Mouse (Mus musculus) liver, embryonic 14.5 days (tissue): ENCODE data around the gene A930004D18Rik. TPM values are rescaled to one million over a fixed set of nuclear protein-coding genes. Genes with fewer than 3 reads are reported as not detected.

Source experiments
- ATAC-seq: fragments of 200-750 bp; cut with Nextera tagmentation; 2 replicates; pipeline ENCODE4 v1.8.0; 2017; ENCODE audit warnings: moderate number of reproducible peaks, mild to moderate bottlenecking, moderate library complexity; ENCODE audit not compliant: insufficient read depth
- DNase-seq, 3 experiments: peaks; one replicate each; pipeline ENCODE4 v3.0.0-alpha.2; 2012 to 2013; ENCODE audit warnings: low read depth in 3 of 3, low spot score in 3 of 3
- H3K27ac ChIP-seq: fragments of 300-500 bp; sonication (generic); 2 replicates; pipeline ENCODE4 v1.5.1; 2014; ENCODE audit warnings: moderate library complexity, mild to moderate bottlenecking, control low read depth, inconsistent platforms
- H3K27me3 ChIP-seq: fragments of 300-500 bp; sonication (generic); 2 replicates; pipeline ENCODE4 v1.6.1; 2014; ENCODE audit warnings: mild to moderate bottlenecking, low read length, moderate library complexity; ENCODE audit not compliant: control insufficient read depth, insufficient read depth
- H3K36me3 ChIP-seq: fragments of 300-500 bp; sonication (generic); replicated peaks from 2 replicates; pipeline ENCODE4 v1.6.1; 2014; ENCODE audit warnings: low read depth; ENCODE audit not compliant: control insufficient read depth, insufficient read depth
- H3K4me1 ChIP-seq, 2 experiments: fragments of 200-500 bp in 1 of 2; fragments of 300-500 bp in 1 of 2; sonication (generic) in 1 of 2; replicated peaks; 2 replicates each; pipeline ENCODE4 v1.6.1; 2012 to 2014; ENCODE audit warnings: antibody characterized with exemption in 1 of 2, inconsistent platforms in 1 of 2, low read length in 1 of 2; ENCODE audit not compliant: control insufficient read depth in 2 of 2, insufficient read depth in 2 of 2
- H3K4me2 ChIP-seq: fragments of 300-500 bp; sonication (generic); 2 replicates; pipeline ENCODE4 v1.6.1; 2014; ENCODE audit warnings: low read depth, mild to moderate bottlenecking, control low read depth, moderate library complexity
- H3K4me3 ChIP-seq, 2 experiments: fragments of 200-500 bp in 1 of 2; fragments of 300-500 bp in 1 of 2; sonication (generic) in 1 of 2; 2 replicates each; pipeline ENCODE4 v1.5.1; 2012 to 2014; ENCODE audit warnings: low read depth in 2 of 2, low read length in 2 of 2, mild to moderate bottlenecking in 2 of 2, control low read depth in 1 of 2, inconsistent platforms in 1 of 2, moderate library complexity in 1 of 2; ENCODE audit not compliant: insufficient read depth in 1 of 2
- H3K9ac ChIP-seq: fragments of 300-500 bp; sonication (generic); replicated peaks from 2 replicates; pipeline ENCODE4 v1.6.1; 2014; ENCODE audit warnings: mild to moderate bottlenecking, control low read depth, moderate library complexity
- H3K9me3 ChIP-seq: fragments of 300-500 bp; sonication (generic); 2 replicates; pipeline ENCODE4 v1.6.1; 2016; ENCODE audit warnings: low read length, mixed read lengths; ENCODE audit not compliant: control insufficient read depth
- CTCF ChIP-seq: IDR thresholded peaks from 2 replicates; pipeline ENCODE4 v1.5.1; 2016; ENCODE audit warnings: antibody characterized with exemption, low read depth, control low read depth
- EP300 ChIP-seq: IDR thresholded peaks from 2 replicates; pipeline ENCODE4 v1.6.1; 2016; ENCODE audit warnings: antibody characterized with exemption, low read depth
- WGBS: fragments of 180-500 bp; shearing (Covaris S2); extraction: QIAGEN DNeasy Blood & Tissue Kit; methylation state at CpG from one replicate; pipeline ENCODE4 v1.1.7; 2014; ENCODE audit not compliant: insufficient replicate concordance; 5-methylcytosine and 5-hydroxymethylcytosine counted together
- polyA plus RNA-seq, 2 experiments: library from polyadenylated mRNA; depleted of rRNA in 1 of 2; stranded (reverse) in 1 of 2; unstranded in 1 of 2; fragments of >200 nt; fragmentation: Nextera tagmentation in 1 of 2; extraction: Ambion mirVana in 1 of 2; gene quantifications; 2 replicates each; pipeline versions ENCODE4 v1.2.1 to v1.2.3; 2012 to 2014

Gene A930004D18Rik
- polyA plus RNA-seq, 2 experiments: 0.36 to 0.48 TPM

GRCm38 (mm10) chr2:18019122-18019521 is 18.4 kb downstream of the A930004D18Rik start:
- no peaks in the 10 kb centered on the region for H3K9me3 ChIP-seq
- no peaks in the 10 kb centered on the region for H3K36me3 ChIP-seq
- TF ChIP-seq CTCF (no peak), EP300 (no peak)
- no peaks in the 10 kb centered on the region for H3K4me1 ChIP-seq
- ATAC-seq (no peak), DNase-seq (no peak)
- H3K27ac ChIP-seq: no peak overlapping the region
- no peaks in the 10 kb centered on the region; the same call in none of the 2 replicates for H3K27me3 ChIP-seq
- no peak overlapping the region for H3K4me2 ChIP-seq
- no peak overlapping the region for H3K9ac ChIP-seq
- H3K4me3 ChIP-seq: no peak overlapping the region
- WGBS: 48% methylated on average over 1 of the region's 1 CpGs

GRCm38 (mm10) chr2:18017321-18017720 is 20.2 kb downstream of the A930004D18Rik start:
- H3K27ac ChIP-seq: no peak overlapping the region
- DNase-seq (no peak), ATAC-seq (no peak)
- H3K9me3 ChIP-seq: no peaks in the 10 kb centered on the region
- 76% methylated on average over 6 of the region's 6 CpGs for WGBS
- TF ChIP-seq CTCF (no peak), EP300 (no peak)
- no peak overlapping the region for H3K4me3 ChIP-seq
- H3K36me3 ChIP-seq: no peaks in the 10 kb centered on the region
- no peak overlapping the region for H3K9ac ChIP-seq
- H3K27me3 ChIP-seq: no peaks in the 10 kb centered on the region
- no peaks in the 10 kb centered on the region for H3K4me1 ChIP-seq
- H3K4me2 ChIP-seq: no peak overlapping the region

GRCm38 (mm10) chr2:18016639-18017038 is 20.9 kb downstream of the A930004D18Rik start:
- H3K9ac ChIP-seq: no peak overlapping the region
- no peak for TF ChIP-seq CTCF

GRCm38 (mm10) chr2:18015581-18015980 is 22.0 kb downstream of the A930004D18Rik start:
- no peak overlapping the region for H3K4me3 ChIP-seq
- no peak overlapping the region for H3K9ac ChIP-seq
- no peak overlapping the region for H3K27ac ChIP-seq
- no peak for DNase-seq
- no peak overlapping the region for H3K4me2 ChIP-seq
- no peaks in the 10 kb centered on the region for H3K27me3 ChIP-seq
- H3K36me3 ChIP-seq: no peaks in the 10 kb centered on the region
- WGBS: 34% methylated on average over 3 of the region's 3 CpGs
- TF ChIP-seq CTCF: no peak
- no peak for TF ChIP-seq EP300
- no peaks in the 10 kb centered on the region for H3K9me3 ChIP-seq
- ATAC-seq: no peak
- no peaks in the 10 kb centered on the region for H3K4me1 ChIP-seq

More at GRCm38 (mm10) chr2:18016639-18017038, 20.9 kb downstream of the A930004D18Rik start:
- no peak overlapping the region for H3K4me3 ChIP-seq
- H3K27ac ChIP-seq: no peak overlapping the region
- H3K36me3 ChIP-seq: no peaks in the 10 kb centered on the region
- WGBS: 56% methylated on average over 1 of the region's 1 CpGs
- H3K9me3 ChIP-seq: no peaks in the 10 kb centered on the region
- no peak overlapping the region for H3K4me2 ChIP-seq
- DNase-seq: no peak
- H3K27me3 ChIP-seq: no peaks in the 10 kb centered on the region
- H3K4me1 ChIP-seq: no peaks in the 10 kb centered on the region
- no peak for ATAC-seq

DNA sequence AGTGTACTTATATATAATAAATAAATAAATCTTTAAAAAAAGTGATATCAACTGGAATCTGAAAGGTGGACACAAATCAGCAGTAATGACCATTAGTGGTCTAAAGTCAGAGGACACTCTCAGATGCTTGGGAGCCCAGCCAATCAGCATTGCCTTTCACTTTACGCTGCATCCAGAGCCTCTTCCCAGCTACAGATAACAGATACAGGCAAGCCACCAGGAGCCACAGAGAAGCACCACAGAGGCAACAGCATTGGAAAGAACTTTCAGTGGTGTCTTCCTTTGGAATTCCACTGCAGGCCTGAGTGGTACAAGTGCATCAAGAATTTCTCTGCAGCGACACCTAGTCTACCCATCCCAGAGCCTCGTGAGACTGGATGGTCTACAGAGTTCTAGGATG is 24.7 kb downstream of the A930004D18Rik start:
- no peak for TF ChIP-seq EP300
- no peak for TF ChIP-seq CTCF
- 70% methylated on average over 3 of the region's 3 CpGs for WGBS

More for the DNA sequence above, 24.7 kb downstream of the A930004D18Rik start:
- Histone ChIP-seq H3K4me1 (no peaks in the 10 kb centered on the region), H3K4me2 (no peak overlapping the region), H3K27me3 (no peaks in the 10 kb centered on the region), H3K36me3 (no peaks in the 10 kb centered on the region), H3K27ac (no peak overlapping the region), H3K9ac (no peak overlapping the region), H3K9me3 (no peaks in the 10 kb centered on the region), H3K4me3 (no peak overlapping the region)
- DNase-seq (no peak), ATAC-seq (no peak)
